Mouse (Mus musculus) ES-E14 (cell line): Measurements from ENCODE around the gene Slu7.

Experiments used
- MAFK ChIP-seq: IDR thresholded peaks from 2 replicates; pipeline ENCODE4 v1.6.1; 2014; ENCODE audit warnings: mild to moderate bottlenecking, low read depth, low read length, inconsistent platforms; ENCODE audit not compliant: insufficient read depth
- ZNF384 ChIP-seq: IDR thresholded peaks from 2 replicates; pipeline ENCODE4 v1.6.1; 2012; ENCODE audit warnings: low read depth, low read length, inconsistent platforms

DNA sequence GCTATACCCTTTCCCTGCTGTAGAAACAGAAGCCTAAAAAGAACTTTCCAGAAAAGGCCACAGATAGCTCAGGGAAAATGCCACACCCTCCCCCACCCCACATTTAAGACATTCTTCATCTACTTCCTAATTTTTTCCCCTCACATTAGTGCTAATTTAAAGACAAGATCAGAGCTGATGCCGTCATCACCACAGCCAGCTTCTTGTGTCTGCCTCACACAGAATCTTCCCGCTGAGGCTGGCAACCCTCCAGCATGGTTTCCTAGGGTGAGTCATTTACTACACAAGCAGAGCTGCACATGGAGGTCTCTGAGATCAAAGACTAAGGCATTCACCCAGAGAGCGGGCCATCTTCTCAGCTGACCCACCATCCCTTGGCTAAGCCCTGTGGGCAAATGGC, 62.0 kb downstream of the Slu7 start:
- TF ChIP-seq MAFK (no peak), ZNF384 (no peak)
